In genomic region chr8:109868003-109868679, GRCm38 (mm10) we compare ENCODE assay signal across 8 mouse cellular contexts. TPM values are rescaled to one million over a fixed set of nuclear protein-coding genes. Genes with fewer than 3 reads are reported as not detected.
DNase-seq lines count a peak whose midpoint lies in the region; ATAC-seq and TF ChIP-seq lines count a peak whose summit lies in the region.

Gene Phlpp2 (plus strand): TSS chr8:109868542.

- TF ChIP-seq CTCF in liver, embryonic 14.5 days (IDR thresholded peaks at IDR 0.05; ENCODE audit: low read depth): peak; percentile 78
- TF ChIP-seq CTCF in stomach, postnatal 0 days (IDR thresholded peaks at IDR 0.05; ENCODE audit: low read depth): peak; percentile 71

- H3K9ac ChIP-seq in heart, embryonic 15.5 days: peak within 1 kb of the TSS; percentile 96
- peak within 1 kb of the TSS; percentile 98 for H3K9ac ChIP-seq in liver, embryonic 14.5 days (replicated peaks)
- H3K9ac ChIP-seq in neural tube, embryonic 11.5 days (ENCODE audit: low read length): peak within 1 kb of the TSS; percentile 94
- peak within 1 kb of the TSS; percentile 90 for H3K9ac ChIP-seq in stomach, postnatal 0 days (ENCODE audit: low read length)

- TF ChIP-seq EP300 in liver, embryonic 14.5 days (IDR thresholded peaks at IDR 0.05; ENCODE audit: low read depth): no peak
- TF ChIP-seq EP300 in stomach, postnatal 0 days (optimal IDR thresholded peaks at IDR 0.05): no peak

- peak within 1 kb of the TSS; percentile 96 for H3K27ac ChIP-seq in forebrain, embryonic 10.5 days
- H3K27ac ChIP-seq in heart, embryonic 15.5 days: peak within 1 kb of the TSS; percentile 92
- peak within 1 kb of the TSS; percentile 96 for H3K27ac ChIP-seq in liver, embryonic 14.5 days
- peak within 1 kb of the TSS; percentile 83 for H3K27ac ChIP-seq in neural tube, embryonic 11.5 days (ENCODE audit: low read depth, low read length)
- peak within 1 kb of the TSS; percentile 88 for H3K27ac ChIP-seq in stomach, postnatal 0 days (replicated peaks)

- peaks cover 23% of the 10 kb centered on the region for H3K4me1 ChIP-seq in forebrain, embryonic 10.5 days
- peaks cover 10% of the 10 kb centered on the region for H3K4me1 ChIP-seq in heart, embryonic 15.5 days (replicated peaks)
- H3K4me1 ChIP-seq in liver, embryonic 14.5 days (replicated peaks; ENCODE audit: control insufficient read depth in 2 of 2, insufficient read depth in 2 of 2, low read length in 1 of 2): peaks cover 54 to 55% of the 10 kb centered on the region in 2 experiments
- H3K4me1 ChIP-seq in neural tube, embryonic 11.5 days (ENCODE audit: control insufficient read depth, insufficient read depth, low read length): no peaks in the 10 kb centered on the region
- H3K4me1 ChIP-seq in stomach, postnatal 0 days (replicated peaks; ENCODE audit: control insufficient read depth, insufficient read depth): 0 out of 2 replicates have a peak, but pooled peaks cover 2% of the 10 kb centered on the region

- peak; percentile 92 for ATAC-seq in CD4-positive, CD25-positive, alpha-beta regulatory T cell, adult 4 months
- ATAC-seq in heart, embryonic 15.5 days (replicated peaks; ENCODE audit: insufficient number of reproducible peaks, insufficient read depth, low FRiP score, low read depth): peak; percentile 98
- peak; percentile 87 for ATAC-seq in liver, embryonic 14.5 days (ENCODE audit: insufficient read depth)
- peak; percentile 95 for ATAC-seq in neural tube, embryonic 11.5 days (ENCODE audit: insufficient read depth, low FRiP score, low TSS enrichment)
- ATAC-seq in stomach, postnatal 0 days (ENCODE audit: low FRiP score, low TSS enrichment): peak; percentile 99

- peak within 1 kb of the TSS; percentile 96 for H3K4me2 ChIP-seq in heart, embryonic 15.5 days
- peak within 1 kb of the TSS; percentile 90 for H3K4me2 ChIP-seq in liver, embryonic 14.5 days (ENCODE audit: low read depth)
- H3K4me2 ChIP-seq in neural tube, embryonic 11.5 days (ENCODE audit: low read depth): peak within 1 kb of the TSS; percentile 94
- peak within 1 kb of the TSS; percentile 89 for H3K4me2 ChIP-seq in stomach, postnatal 0 days (replicated peaks; ENCODE audit: low read depth)

- no peaks in the 10 kb centered on the region for H3K9me3 ChIP-seq in forebrain, embryonic 10.5 days
- H3K9me3 ChIP-seq in heart, embryonic 15.5 days (replicated peaks): no peaks in the 10 kb centered on the region
- H3K9me3 ChIP-seq in liver, embryonic 14.5 days (ENCODE audit: control insufficient read depth, low read length): no peaks in the 10 kb centered on the region
- H3K9me3 ChIP-seq in neural tube, embryonic 11.5 days (ENCODE audit: control insufficient read depth, low read length): no peaks in the 10 kb centered on the region
- H3K9me3 ChIP-seq in stomach, postnatal 0 days (ENCODE audit: control insufficient read depth, low read length): no peaks in the 10 kb centered on the region

- WGBS in forebrain, embryonic 10.5 days: 1% methylated on average over 42 of the region's 42 CpGs
- WGBS in heart, embryonic 15.5 days: under 1% methylated on average over 42 of the region's 42 CpGs
- 2% methylated on average over 40 of the region's 42 CpGs for WGBS in liver, embryonic 14.5 days (ENCODE audit: insufficient replicate concordance)
- WGBS in neural tube, embryonic 11.5 days: 1% methylated on average over 38 of the region's 42 CpGs
- WGBS in stomach, postnatal 0 days: under 1% methylated on average over 29 of the region's 42 CpGs

- H3K27me3 ChIP-seq in forebrain, embryonic 10.5 days (ENCODE audit: poor library complexity, severe bottlenecking): no peaks in the 10 kb centered on the region
- no peaks in the 10 kb centered on the region for H3K27me3 ChIP-seq in heart, embryonic 15.5 days
- H3K27me3 ChIP-seq in liver, embryonic 14.5 days (ENCODE audit: control insufficient read depth, insufficient read depth, low read length): no peaks in the 10 kb centered on the region
- H3K27me3 ChIP-seq in neural tube, embryonic 11.5 days (ENCODE audit: control insufficient read depth, insufficient read depth, low read length): no peaks in the 10 kb centered on the region
- no peaks in the 10 kb centered on the region for H3K27me3 ChIP-seq in stomach, postnatal 0 days (ENCODE audit: control insufficient read depth, insufficient read depth, low read length)

- H3K36me3 ChIP-seq in forebrain, embryonic 10.5 days (replicated peaks): peaks cover 32% of the 10 kb centered on the region
- no peaks in the 10 kb centered on the region for H3K36me3 ChIP-seq in heart, embryonic 15.5 days
- H3K36me3 ChIP-seq in liver, embryonic 14.5 days (replicated peaks; ENCODE audit: control insufficient read depth, insufficient read depth, low read depth): peaks cover 4% of the 10 kb centered on the region
- no peaks in the 10 kb centered on the region for H3K36me3 ChIP-seq in neural tube, embryonic 11.5 days (ENCODE audit: control insufficient read depth, insufficient read depth, low read length)
- H3K36me3 ChIP-seq in stomach, postnatal 0 days (ENCODE audit: control insufficient read depth, insufficient read depth, low read length): no peaks in the 10 kb centered on the region

- peak within 1 kb of the TSS; percentile 87 for H3K4me3 ChIP-seq in forebrain, embryonic 10.5 days
- H3K4me3 ChIP-seq in heart, embryonic 15.5 days: peak within 1 kb of the TSS; percentile 90
- peak within 1 kb of the TSS; percentile 91 to 97 for H3K4me3 ChIP-seq in liver, embryonic 14.5 days (ENCODE audit: insufficient read depth in 1 of 2, low read depth in 2 of 2, low read length in 2 of 2)
- H3K4me3 ChIP-seq in neural tube, embryonic 11.5 days (ENCODE audit: low read depth, low read length): peak within 1 kb of the TSS; percentile 95
- H3K4me3 ChIP-seq in stomach, postnatal 0 days (ENCODE audit: low read depth, low read length): peak within 1 kb of the TSS; percentile 91

- peak; percentile 91 for DNase-seq in c-Kit-negative CD71-positive TER-119-positive erythroid progenitor cells, embryonic 14.5 days (ENCODE audit: low read depth, low spot score)
- peak; percentile 94 for DNase-seq in forebrain, embryonic 10.5 days (ENCODE audit: extremely low spot score, low spot score)
- DNase-seq in kidney, postnatal 25 days: peak; percentile 97
- peak; percentile 89 to 91 (median 89) for DNase-seq in liver, embryonic 14.5 days (ENCODE audit: low read depth in 3 of 3, low spot score in 3 of 3)
- peak; percentile 95 for DNase-seq in neural tube, embryonic 11.5 days (ENCODE audit: low spot score)
- peak; percentile 98 for DNase-seq in stomach, postnatal 0 days (ENCODE audit: low spot score)

RNA-seq across cellular contexts. Expression of gene Phlpp2, which starts in this region (rescaled TPM):
- polyA plus RNA-seq in CD4-positive, CD25-positive, alpha-beta regulatory T cell, adult 4 months (2017; shearing (Covaris generic)): 1 to 10 TPM in 1 of 2 experiments, under 1 TPM in 1; 0.84 to 1.0 TPM
- polyA plus RNA-seq in forebrain, embryonic 10.5 days (2016; fragmentation: Nextera tagmentation; extraction: Ambion mirVana): 2.2 and 2.9 TPM in 2 replicates
- 1.5 and 1.9 TPM in 2 replicates for polyA plus RNA-seq in heart, embryonic 15.5 days (2015; fragmentation: Nextera tagmentation; extraction: Ambion mirVana)
- 6.5 TPM in 2 replicates for polyA plus RNA-seq in liver, embryonic 14.5 days (2012; rRNA removed)
- polyA plus RNA-seq in liver, embryonic 14.5 days (2014; fragmentation: Nextera tagmentation; extraction: Ambion mirVana): 3.1 and 3.9 TPM in 2 replicates
- polyA plus RNA-seq in neural tube, embryonic 11.5 days (2014; fragmentation: Nextera tagmentation; extraction: Ambion mirVana): 2.5 and 3.4 TPM in 2 replicates
- polyA plus RNA-seq in stomach, postnatal 0 days (2015; fragmentation: Nextera tagmentation; extraction: Ambion mirVana): 0.53 and 0.81 TPM in 2 replicates

Comparison
In these comparisons a context has a peak if more than half of its experiments do, and no peak if none do; other contexts are left out.
1. Peak in every context shown above with its lines: DNase-seq, ATAC-seq, H3K4me3 ChIP-seq and H3K27ac ChIP-seq.
2. Peak in DNase-seq, ATAC-seq, H3K4me3 ChIP-seq, H3K27ac ChIP-seq, H3K9ac ChIP-seq and H3K4me2 ChIP-seq in stomach, postnatal 0 days; RNA of the gene not detected or under 1 TPM.